Mouse (Mus musculus) natural killer cell, adult 2 months (primary cell): ENCODE measurements around the gene Uri1.

Experiments
- DNase-seq, 2 experiments: peaks; one replicate each; pipeline ENCODE4 v3.0.0; 2022; ENCODE audit warnings: low spot score in 2 of 2

Uri1 gene

GRCm38 (mm10) chr7:37921681-37922430 lies 101.5 kb downstream of the Uri1 start:
- no peak for DNase-seq

DNA sequence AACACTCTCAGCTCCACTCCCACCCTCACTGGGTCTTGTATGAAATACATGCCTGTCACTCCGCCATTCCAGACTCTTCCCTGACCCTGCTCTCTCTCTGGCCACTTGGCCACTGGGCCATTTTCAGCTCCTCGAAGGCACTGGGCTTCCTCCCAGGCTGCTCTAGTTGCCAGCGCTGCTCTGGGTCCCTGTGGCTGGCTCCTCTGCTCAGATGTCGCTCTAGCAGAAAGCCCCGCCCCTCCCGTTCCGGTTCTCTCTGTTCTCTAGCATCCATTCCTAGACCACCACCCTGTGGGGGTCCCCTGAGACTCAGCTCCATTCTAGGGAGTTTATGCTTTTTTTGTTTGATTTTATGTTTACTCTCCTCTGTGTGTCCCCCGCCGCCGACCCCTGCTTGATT lies 104.4 kb downstream of the Uri1 start:
- DNase-seq, result no peak

GRCm38 (mm10) chr7:37916762-37917439 lies 106.5 kb downstream of the Uri1 start:
- DNase-seq, result no peak

DNA sequence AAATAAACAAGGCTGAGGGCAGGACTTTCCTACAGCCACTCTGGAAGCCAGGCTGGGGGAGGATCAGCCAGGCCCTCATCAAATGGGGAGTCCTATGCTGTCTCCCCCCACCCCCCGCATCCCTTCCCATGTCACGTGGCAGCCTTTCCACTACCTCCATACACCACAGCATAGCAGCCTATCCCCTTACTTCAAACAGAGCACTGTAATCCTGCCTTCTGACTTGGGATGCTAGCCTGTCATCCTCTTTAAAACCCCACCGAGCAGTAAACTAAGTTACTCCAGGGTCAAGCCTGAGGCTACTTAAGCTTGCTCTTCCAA lies 111.6 kb downstream of the Uri1 start:
- DNase-seq, result no peak

DNA sequence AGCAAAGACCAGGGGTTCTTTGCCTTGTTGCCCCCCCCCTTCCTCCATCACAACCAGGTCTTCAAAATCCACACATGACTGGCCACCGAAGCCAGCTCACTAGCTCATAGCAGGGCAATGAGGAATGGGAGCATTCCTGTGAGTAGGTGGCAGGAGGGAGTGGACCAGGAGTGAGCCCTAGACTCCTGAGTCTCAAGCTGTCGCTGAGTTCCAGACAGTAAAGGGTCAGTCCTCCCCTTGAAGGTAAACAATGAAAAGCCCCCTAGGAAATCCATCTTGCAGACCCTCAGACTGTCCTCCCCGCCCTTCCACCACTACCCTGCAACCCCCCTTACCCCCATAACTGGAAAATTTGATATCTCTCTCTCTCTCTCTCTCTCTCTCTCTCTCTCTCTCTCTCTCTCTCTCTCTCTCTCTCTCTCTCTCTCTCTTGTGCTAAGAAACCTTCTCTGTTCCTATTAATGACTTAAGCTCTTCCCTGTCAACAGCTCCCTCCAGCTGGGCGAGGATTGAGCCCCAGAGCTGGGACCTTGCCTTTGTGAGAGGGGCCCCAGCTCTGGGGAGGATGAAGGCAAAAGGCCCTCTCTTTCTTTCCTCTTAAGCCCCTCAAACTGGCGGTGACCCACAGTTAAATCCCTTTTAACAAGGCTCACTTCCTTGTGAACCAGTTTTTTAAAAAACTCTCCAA lies 112.1 kb downstream of the Uri1 start:
- no peak for DNase-seq

DNA sequence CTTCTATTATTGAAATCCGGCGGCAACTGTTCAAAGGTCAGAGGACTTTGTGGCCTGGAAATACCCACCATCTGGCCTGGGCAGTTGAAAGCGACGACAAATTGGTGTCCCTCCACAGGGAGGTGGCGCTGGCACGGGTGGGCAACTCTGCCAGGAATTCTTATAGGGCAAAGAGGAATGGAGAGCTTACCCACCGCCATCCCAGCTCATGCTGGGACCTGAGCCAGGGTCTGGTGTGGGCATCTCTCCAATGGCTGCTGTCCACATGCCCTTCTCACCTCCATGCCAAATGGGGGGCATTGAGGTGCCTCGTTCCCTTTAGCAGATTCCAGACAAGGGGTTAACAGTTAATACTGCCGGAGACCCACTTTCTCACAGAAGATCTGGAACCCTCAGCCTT lies 113.2 kb downstream of the Uri1 start:
- no peak for DNase-seq
